Mouse (Mus musculus): Measurements from ENCODE around the gene Eml4.

DNA sequence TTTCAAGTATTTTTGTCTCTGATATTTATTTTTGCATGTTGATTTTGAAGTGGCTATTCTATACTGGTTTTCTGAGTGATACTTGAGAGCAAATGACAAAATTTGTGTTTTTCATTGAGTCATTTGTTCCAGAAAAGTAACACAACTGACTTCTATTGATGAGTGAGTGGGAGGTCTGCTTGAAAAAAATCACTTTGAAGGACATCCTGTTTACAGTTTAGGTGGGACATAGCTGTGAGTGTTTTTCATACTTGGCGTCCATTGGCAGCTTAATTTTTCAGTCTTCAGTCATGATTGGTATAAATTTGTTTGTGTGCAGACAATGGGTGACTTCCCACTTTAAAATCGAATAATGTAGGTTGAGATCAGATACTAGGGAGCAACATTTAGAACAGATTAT is 14.4 kb downstream of the Eml4 start:
- TF ChIP-seq CTCF (IDR thresholded peaks at IDR 0.05) (no peak), EP300 (IDR thresholded peaks at IDR 0.05) (no peak)

Data from lung, postnatal 0 days (tissue).